Mouse (Mus musculus) forebrain, embryonic 12.5 days (tissue): ENCODE data around the gene Rbfox1. TPM values are rescaled to one million over a fixed set of nuclear protein-coding genes. Genes with fewer than 3 reads are reported as not detected.

Source experiments
- ATAC-seq: fragments of 200-750 bp; cut with Nextera tagmentation; 2 replicates; pipeline ENCODE4 v1.8.0; 2017; ENCODE audit warnings: moderate TSS enrichment; ENCODE audit not compliant: low FRiP score
- H3K27ac ChIP-seq: fragments of 300-500 bp; sonication (generic); 2 replicates; pipeline ENCODE4 v1.5.1; 2016; ENCODE audit warnings: mild to moderate bottlenecking
- H3K27me3 ChIP-seq: fragments of 300-500 bp; sonication (generic); 2 replicates; pipeline ENCODE4 v1.6.1; 2016; ENCODE audit warnings: mild to moderate bottlenecking
- H3K36me3 ChIP-seq: fragments of 300-500 bp; sonication (generic); replicated peaks from 2 replicates; pipeline ENCODE4 v1.6.1; 2016; ENCODE audit warnings: mild to moderate bottlenecking
- H3K4me1 ChIP-seq: fragments of 300-500 bp; sonication (generic); 2 replicates; pipeline ENCODE4 v1.6.1; 2016
- H3K4me2 ChIP-seq: fragments of 300-500 bp; sonication (generic); 2 replicates; pipeline ENCODE4 v1.6.1; 2016; ENCODE audit warnings: mild to moderate bottlenecking, moderate library complexity
- H3K4me3 ChIP-seq: fragments of 300-500 bp; sonication (generic); replicated peaks from 2 replicates; pipeline ENCODE4 v1.5.1; 2016; ENCODE audit warnings: mild to moderate bottlenecking
- H3K9ac ChIP-seq: fragments of 300-500 bp; sonication (generic); 2 replicates; pipeline ENCODE4 v1.6.1; 2016; ENCODE audit warnings: mild to moderate bottlenecking
- H3K9me3 ChIP-seq: fragments of 300-500 bp; sonication (generic); 2 replicates; pipeline ENCODE4 v1.6.1; 2016
- WGBS: fragments of 180-500 bp; shearing (Covaris S2); methylation state at CpG from one replicate; pipeline ENCODE4 v1.1.7; 2016; 5-methylcytosine and 5-hydroxymethylcytosine counted together
- polyA plus RNA-seq: library from polyadenylated mRNA; unstranded; fragments of >200 nt; fragmentation: Nextera tagmentation; extraction: Ambion mirVana; gene quantifications from 2 replicates; pipeline ENCODE4 v1.2.1, GENCODE M21; 2016

The Rbfox1 gene
- polyA plus RNA-seq, 1 experiment from 2014 or later: 16.2 TPM

DNA sequence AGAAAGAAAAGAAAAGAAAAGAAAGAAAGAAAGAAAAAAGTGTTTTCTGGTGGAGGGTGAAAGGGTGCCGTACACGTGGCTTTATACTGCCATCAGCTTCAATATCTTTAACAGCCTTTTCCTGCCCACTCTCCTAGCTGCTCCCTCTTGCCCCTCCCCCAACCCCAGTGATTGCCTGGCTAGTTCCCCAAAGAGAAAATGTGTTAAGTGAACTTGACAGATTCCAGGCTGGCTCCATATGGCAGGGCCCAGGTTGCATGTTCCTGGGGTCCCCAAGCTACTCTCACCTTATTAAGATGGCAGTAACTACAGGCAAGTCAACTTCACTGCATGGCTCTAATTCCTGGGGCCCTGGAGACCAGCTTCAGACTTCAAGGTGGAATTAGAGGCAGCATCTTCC is 1302.6 kb downstream of the Rbfox1 start:
- Histone ChIP-seq H3K27me3 (0 out of 2 replicates have a peak, but pooled peaks cover 5% of the 10 kb centered on the region), H3K9me3 (no peaks in the 10 kb centered on the region), H3K4me3 (no peak overlapping the region), H3K36me3 (no peaks in the 10 kb centered on the region), H3K9ac (no peak overlapping the region), H3K4me2 (no peak overlapping the region), H3K27ac (no peak overlapping the region), H3K4me1 (no peaks in the 10 kb centered on the region)
- 0 out of 2 replicates have a peak, but pooled peaks have one; percentile 27 for ATAC-seq
- 51% methylated on average over 2 of the region's 2 CpGs for WGBS

DNA sequence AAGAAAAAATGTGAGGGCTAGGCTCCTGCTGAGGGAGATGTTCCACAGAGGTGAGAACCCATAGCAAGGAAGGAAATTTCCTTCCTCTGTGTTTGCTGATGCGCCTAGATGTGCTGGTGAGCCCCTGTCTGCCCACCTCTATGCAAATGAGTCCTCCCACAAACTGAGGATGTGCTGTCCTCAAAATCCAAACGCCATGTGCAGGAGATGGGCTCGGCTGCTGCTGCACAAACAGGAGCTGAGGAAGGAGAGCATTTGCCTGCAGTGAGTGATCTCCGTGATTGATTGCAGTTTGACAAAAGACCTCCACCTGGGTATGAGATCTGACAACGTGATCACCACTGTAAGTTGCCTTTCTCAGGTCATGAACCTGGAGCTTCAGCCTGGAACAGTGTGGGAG is 1308.4 kb downstream of the Rbfox1 start:
- Histone ChIP-seq H3K27ac (no peak overlapping the region), H3K4me1 (peaks cover 4% of the 10 kb centered on the region; the same call in 1 of the 2 replicates), H3K4me2 (no peak overlapping the region), H3K9me3 (no peaks in the 10 kb centered on the region), H3K36me3 (no peaks in the 10 kb centered on the region), H3K4me3 (no peak overlapping the region), H3K27me3 (0 out of 2 replicates have a peak, but pooled peaks cover 5% of the 10 kb centered on the region), H3K9ac (no peak overlapping the region)
- WGBS: 76% methylated on average over 5 of the region's 5 CpGs
- ATAC-seq: no peak

DNA sequence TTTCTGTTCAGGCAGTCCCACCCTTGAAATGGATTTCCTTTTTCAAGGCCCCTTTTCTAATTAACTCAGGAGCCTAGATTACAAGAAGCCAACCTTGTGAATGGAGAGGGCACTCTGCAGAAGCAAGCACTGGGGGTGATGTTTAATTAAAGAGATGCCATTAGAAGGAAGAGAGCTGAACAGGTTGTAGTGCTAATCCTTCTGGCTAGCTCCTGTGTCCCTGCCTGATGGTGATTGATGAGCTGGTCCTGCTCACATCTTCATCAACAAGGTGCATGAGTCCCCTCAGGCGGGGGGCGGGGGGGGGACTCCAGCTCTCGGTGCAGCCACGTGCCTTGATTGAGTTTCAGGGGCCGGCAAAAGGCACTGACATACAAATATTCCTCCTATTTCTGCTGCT is 1312.8 kb downstream of the Rbfox1 start:
- no peak for ATAC-seq
- H3K4me2 ChIP-seq: no peak overlapping the region
- H3K27me3 ChIP-seq: no peaks in the 10 kb centered on the region
- H3K36me3 ChIP-seq: no peaks in the 10 kb centered on the region
- no peak overlapping the region for H3K27ac ChIP-seq
- 61% methylated on average over 5 of the region's 5 CpGs for WGBS
- no peak overlapping the region for H3K4me3 ChIP-seq
- H3K9me3 ChIP-seq: no peaks in the 10 kb centered on the region
- peaks cover 4% of the 10 kb centered on the region; the same call in 1 of the 2 replicates for H3K4me1 ChIP-seq
- no peak overlapping the region for H3K9ac ChIP-seq

DNA sequence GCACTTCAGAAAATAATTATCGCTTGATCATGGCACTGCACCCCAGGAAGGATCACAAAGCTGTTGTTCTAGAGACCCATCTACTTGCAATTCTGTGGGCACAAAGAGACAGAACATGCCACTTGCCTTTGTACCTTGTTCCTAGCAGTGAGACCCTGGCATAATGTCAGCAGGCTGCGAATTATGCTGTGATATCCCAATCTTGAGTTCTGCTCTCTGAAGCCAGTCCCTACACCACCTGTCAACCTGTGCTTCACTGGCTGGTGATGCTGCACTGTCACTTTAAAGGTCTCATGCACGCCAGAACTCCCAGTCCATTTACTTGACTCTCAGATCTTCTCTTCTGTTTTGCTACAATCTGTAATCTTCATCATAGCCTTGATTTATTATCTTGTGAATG is 1315.1 kb downstream of the Rbfox1 start:
- Histone ChIP-seq H3K36me3 (no peaks in the 10 kb centered on the region), H3K9ac (no peak overlapping the region), H3K9me3 (no peaks in the 10 kb centered on the region), H3K27me3 (no peaks in the 10 kb centered on the region), H3K4me1 (peaks cover 4% of the 10 kb centered on the region; the same call in 1 of the 2 replicates), H3K4me2 (no peak overlapping the region), H3K27ac (no peak overlapping the region), H3K4me3 (no peak overlapping the region)
- ATAC-seq: no peak
- 92% methylated on average over 3 of the region's 3 CpGs for WGBS

DNA sequence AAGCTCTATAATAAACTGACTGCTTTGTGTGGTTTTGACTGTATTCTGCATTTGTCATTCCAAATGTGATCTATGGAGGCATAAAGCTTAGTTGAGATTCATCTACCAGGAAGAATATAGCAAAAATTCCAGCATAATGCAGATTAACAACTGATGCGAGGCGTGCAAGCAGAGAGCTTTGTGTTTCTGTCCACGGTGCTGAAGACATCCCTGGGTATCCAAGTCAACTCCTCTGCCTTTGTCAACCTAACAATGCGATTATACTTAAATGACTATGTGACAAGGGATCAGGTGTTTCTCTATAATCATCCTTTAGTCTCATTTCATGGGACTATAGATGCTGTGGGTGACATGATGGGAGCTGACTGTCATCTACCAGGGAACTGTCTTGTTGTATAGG is 1316.7 kb downstream of the Rbfox1 start:
- Histone ChIP-seq H3K36me3 (no peaks in the 10 kb centered on the region), H3K4me2 (no peak overlapping the region), H3K9me3 (no peaks in the 10 kb centered on the region), H3K4me1 (peaks cover 4% of the 10 kb centered on the region; the same call in 1 of the 2 replicates), H3K9ac (no peak overlapping the region), H3K27ac (no peak overlapping the region), H3K4me3 (no peak overlapping the region), H3K27me3 (no peaks in the 10 kb centered on the region)
- no peak for ATAC-seq
- WGBS: 53% methylated on average over 4 of the region's 4 CpGs

DNA sequence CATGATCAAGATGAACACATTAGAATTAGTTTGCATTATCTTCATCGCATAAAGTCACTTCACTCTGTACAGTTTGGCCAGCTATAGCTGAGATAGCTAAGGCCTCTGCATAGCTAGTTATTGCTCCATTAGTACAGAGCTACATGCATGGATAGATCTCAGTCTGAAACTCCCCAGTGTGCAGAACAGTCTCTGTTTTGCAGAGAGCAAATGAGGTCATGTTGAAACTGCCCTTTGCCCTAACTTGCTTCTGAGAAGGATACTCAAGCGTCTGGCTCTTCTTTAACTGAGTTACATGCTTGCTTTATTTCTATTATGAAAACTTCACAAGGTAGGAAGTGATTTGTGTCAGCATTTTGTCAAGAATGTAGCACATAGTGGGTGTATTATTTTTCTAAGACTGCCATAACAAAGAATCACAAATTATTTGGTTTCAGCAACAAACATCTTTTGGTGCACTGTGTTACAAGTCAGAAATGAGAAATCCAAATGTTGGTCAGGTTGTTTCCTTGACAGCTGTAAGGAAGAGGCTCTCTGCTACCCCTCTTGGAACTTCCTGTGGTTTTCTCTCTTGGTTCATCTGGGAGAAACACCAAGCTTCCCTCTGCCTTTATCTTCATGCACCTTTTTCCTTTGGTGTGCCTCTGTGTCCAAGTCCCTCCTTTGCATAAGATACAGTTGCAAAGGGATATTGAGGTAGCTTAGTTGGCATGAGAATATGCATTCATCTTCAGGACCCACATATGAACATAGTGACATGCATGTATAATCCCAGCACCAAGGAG is 1321.2 kb downstream of the Rbfox1 start:
- Histone ChIP-seq H3K36me3 (no peaks in the 10 kb centered on the region), H3K4me1 (no peaks in the 10 kb centered on the region), H3K4me3 (no peak overlapping the region), H3K9me3 (no peaks in the 10 kb centered on the region), H3K27ac (no peak overlapping the region), H3K4me2 (no peak overlapping the region), H3K27me3 (no peaks in the 10 kb centered on the region), H3K9ac (no peak overlapping the region)
- ATAC-seq: no peak
- 85% methylated on average over 2 of the region's 2 CpGs for WGBS

DNA sequence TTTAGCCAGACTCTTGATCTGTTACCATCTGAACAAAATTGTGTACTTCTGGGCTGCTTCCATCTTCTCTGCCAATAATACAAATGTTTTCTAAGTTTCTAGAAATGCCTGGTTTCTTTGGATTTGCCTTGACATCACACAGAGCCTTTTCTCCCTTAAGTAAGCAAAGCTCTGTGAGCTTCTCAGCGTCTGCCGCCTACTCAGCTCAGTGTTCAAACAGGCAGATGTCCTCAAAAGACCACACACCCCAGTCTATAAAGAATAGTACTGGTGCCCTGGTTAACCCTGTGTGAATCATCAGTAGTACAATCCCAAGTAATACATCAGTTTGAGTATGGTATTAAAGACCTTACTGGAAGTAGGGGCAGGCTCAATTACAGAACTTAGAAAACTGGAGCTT is 1322.4 kb downstream of the Rbfox1 start:
- no peak overlapping the region for H3K27ac ChIP-seq
- no peaks in the 10 kb centered on the region for H3K9me3 ChIP-seq
- no peaks in the 10 kb centered on the region for H3K27me3 ChIP-seq
- H3K4me3 ChIP-seq: no peak overlapping the region
- no peaks in the 10 kb centered on the region for H3K36me3 ChIP-seq
- H3K4me1 ChIP-seq: no peaks in the 10 kb centered on the region
- no peak overlapping the region for H3K9ac ChIP-seq
- H3K4me2 ChIP-seq: no peak overlapping the region
- WGBS: 84% methylated on average over 2 of the region's 2 CpGs
- no peak for ATAC-seq

DNA sequence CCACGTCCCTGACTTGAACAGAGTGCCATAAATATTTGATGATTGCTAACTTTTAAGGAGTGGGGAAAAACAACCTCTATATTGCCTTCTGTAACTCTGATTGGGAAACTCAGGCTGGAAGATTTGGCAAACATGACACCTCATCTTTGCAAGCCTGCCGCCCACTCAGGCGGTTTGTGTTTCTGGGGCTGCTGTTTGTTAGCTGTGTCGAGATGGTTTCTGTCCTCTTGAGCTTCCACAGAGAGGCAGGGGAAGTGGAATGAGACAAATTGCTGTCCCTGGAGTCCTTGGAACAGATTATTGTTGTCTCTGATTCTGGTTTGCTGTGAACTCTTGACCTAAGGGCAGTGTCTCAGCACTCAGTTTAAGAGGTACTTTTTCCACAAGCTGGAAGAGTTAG is 1327.6 kb downstream of the Rbfox1 start:
- Histone ChIP-seq H3K27me3 (no peaks in the 10 kb centered on the region), H3K4me1 (peaks cover 4% of the 10 kb centered on the region; the same call in 1 of the 2 replicates), H3K9me3 (no peaks in the 10 kb centered on the region), H3K36me3 (no peaks in the 10 kb centered on the region), H3K9ac (no peak overlapping the region), H3K4me2 (no peak overlapping the region), H3K27ac (no peak overlapping the region), H3K4me3 (no peak overlapping the region)
- WGBS: 82% methylated on average over 4 of the region's 4 CpGs
- ATAC-seq: no peak

DNA sequence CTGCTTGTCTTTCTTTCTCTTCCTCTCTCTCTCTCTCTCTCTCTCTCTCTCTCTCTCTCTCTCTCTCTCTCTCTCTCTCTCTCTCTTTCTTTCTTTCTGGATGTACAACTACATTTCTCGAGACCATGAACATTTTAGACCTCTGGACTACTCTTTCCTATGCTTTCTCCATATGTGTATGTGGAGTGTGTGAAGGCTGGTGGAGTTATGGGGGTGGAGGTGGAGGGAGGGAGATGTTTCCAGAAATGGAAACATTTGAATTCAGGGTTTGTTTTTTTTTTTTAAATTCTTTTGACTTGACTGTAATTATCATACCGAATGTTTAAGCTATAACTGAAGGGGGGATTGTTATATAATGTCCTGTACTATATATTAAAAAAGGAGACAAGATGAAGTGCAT is 1338.1 kb downstream of the Rbfox1 start:
- Histone ChIP-seq H3K9ac (no peak overlapping the region), H3K27me3 (0 out of 2 replicates have a peak, but pooled peaks cover 2% of the 10 kb centered on the region), H3K9me3 (no peaks in the 10 kb centered on the region), H3K36me3 (no peaks in the 10 kb centered on the region), H3K4me2 (no peak overlapping the region), H3K4me3 (no peak overlapping the region), H3K4me1 (peaks cover 2% of the 10 kb centered on the region; the same call in 1 of the 2 replicates), H3K27ac (no peak overlapping the region)
- no peak for ATAC-seq
- WGBS: 83% methylated on average over 2 of the region's 2 CpGs

DNA sequence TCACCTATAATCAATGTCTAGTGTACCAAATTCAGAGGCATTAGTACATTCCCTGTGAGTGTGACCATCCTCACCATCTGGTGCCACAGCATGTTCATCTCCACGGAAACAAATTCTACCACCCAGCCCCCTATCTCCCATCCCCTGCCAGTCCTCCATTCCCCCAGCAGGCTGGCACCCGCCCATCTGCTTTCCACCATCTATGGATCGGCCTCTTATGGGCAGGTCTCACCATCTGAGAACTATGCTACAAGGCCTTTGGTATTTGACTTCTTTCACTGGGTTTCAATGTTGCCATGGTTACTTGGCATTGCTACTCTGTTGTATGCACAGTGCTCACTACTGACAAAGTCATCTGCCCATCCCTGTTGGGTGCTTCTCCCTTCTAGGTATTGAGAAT is 1340.8 kb downstream of the Rbfox1 start:
- Histone ChIP-seq H3K4me2 (no peak overlapping the region), H3K27ac (no peak overlapping the region), H3K4me3 (no peak overlapping the region), H3K36me3 (no peaks in the 10 kb centered on the region), H3K4me1 (no peaks in the 10 kb centered on the region), H3K9me3 (no peaks in the 10 kb centered on the region), H3K27me3 (0 out of 2 replicates have a peak, but pooled peaks cover 2% of the 10 kb centered on the region), H3K9ac (no peak overlapping the region)
- WGBS: 86% methylated on average over 3 of the region's 3 CpGs
- no peak for ATAC-seq

DNA sequence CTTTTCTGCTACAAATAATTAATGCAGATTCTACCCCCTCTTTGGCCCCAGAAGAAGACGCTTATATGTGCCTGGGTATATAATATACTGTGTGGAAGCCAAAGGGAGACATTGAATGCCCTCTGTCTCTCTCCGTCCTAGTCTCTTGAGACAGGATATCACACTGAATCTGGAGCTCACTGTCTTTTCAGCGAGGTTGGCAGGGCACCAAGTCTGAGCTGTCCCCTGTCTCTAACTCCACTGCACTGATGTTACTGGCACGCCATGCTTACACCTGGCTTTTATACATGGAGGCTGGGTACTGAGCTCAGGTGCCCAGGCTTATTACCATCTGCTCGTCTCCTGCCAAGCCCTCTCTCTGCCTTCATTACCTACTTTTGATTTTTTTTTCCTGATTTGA is 1343.1 kb downstream of the Rbfox1 start:
- Histone ChIP-seq H3K4me3 (no peak overlapping the region), H3K36me3 (no peaks in the 10 kb centered on the region), H3K9me3 (no peaks in the 10 kb centered on the region), H3K27ac (no peak overlapping the region), H3K4me1 (no peaks in the 10 kb centered on the region), H3K4me2 (no peak overlapping the region), H3K9ac (no peak overlapping the region), H3K27me3 (0 out of 2 replicates have a peak, but pooled peaks cover 2% of the 10 kb centered on the region)
- WGBS: 89% methylated on average over 5 of the region's 5 CpGs
- ATAC-seq: no peak

DNA sequence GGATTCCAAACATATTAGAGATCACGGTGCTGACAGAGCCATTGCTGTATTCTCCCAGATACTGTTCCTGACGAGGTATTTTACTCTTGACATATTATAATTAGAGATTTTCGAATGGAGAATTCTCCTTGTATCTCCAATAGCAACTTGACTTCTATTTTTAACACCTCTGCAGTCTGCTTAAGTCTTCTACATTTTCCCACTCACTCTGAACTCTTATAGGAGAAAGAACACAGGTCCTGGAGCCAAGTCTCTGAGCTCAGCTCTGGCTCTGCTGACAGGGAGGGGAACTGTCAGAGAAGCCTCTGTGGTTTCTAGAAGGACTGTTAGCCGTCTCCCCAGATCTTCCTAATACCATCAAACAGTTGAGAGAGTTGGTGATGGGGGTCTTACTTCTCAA is 1344.1 kb downstream of the Rbfox1 start:
- Histone ChIP-seq H3K27me3 (0 out of 2 replicates have a peak, but pooled peaks cover 2% of the 10 kb centered on the region), H3K9ac (no peak overlapping the region), H3K4me1 (no peaks in the 10 kb centered on the region), H3K9me3 (no peaks in the 10 kb centered on the region), H3K4me2 (no peak overlapping the region), H3K36me3 (no peaks in the 10 kb centered on the region), H3K27ac (no peak overlapping the region), H3K4me3 (no peak overlapping the region)
- 70% methylated on average over 4 of the region's 4 CpGs for WGBS
- no peak for ATAC-seq

DNA sequence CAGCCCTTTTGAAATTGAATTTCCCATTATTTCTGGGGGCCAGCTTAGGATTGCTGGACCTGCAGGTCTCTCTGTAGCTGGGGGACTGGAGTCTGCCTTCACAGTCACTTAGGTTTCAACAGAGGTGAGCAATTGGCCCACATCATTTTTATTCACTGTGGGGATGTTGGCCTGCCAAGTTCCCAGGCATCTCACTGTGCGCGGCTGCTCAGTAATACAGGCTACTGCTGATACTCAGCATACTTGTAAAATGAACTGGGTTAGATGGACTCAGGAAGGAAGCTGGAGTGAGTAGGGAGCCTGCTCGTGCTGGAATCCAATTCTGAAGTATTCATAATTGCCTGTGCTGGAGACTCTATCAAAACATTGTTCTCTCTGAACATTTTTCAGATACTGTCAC is 1356.5 kb downstream of the Rbfox1 start:
- Histone ChIP-seq H3K4me3 (no peak overlapping the region), H3K27me3 (no peaks in the 10 kb centered on the region), H3K36me3 (no peaks in the 10 kb centered on the region), H3K4me2 (no peak overlapping the region), H3K9ac (no peak overlapping the region), H3K4me1 (no peaks in the 10 kb centered on the region), H3K9me3 (no peaks in the 10 kb centered on the region), H3K27ac (no peak overlapping the region)
- 87% methylated on average over 3 of the region's 3 CpGs for WGBS
- ATAC-seq: no peak
